Mouse (Mus musculus) kidney, adult 8-10 months (tissue): ENCODE results near the gene Tpgs1.
"Not testable (repeated sequence)": the region's sequence is repeated elsewhere in the genome, so short reads cannot be mapped to it uniquely, and the experiment has no call there.

Experiments
- DNase-seq, 2 experiments: peaks; one replicate each; pipeline ENCODE4 v3.0.0; 2022

The Tpgs1 gene

GRCm38 (mm10) chr10:79693580-79694378 lies 24.6 kb downstream of the Tpgs1 start:
- DNase-seq, result no peak

GRCm38 (mm10) chr10:79694379-79694655 lies 25.1 kb downstream of the Tpgs1 start:
- DNase-seq, result no peak

GRCm38 (mm10) chr10:79695231-79696128 lies 26.3 kb downstream of the Tpgs1 start:
- DNase-seq, result peak; percentile 68 to 75

GRCm38 (mm10) chr10:79696129-79696651 lies 27.0 kb downstream of the Tpgs1 start:
- no peak for DNase-seq

GRCm38 (mm10) chr10:79697916-79698315 lies 28.7 kb downstream of the Tpgs1 start:
- no peak for DNase-seq

GRCm38 (mm10) chr10:79698459-79698858 lies 29.3 kb downstream of the Tpgs1 start:
- DNase-seq, result no peak

GRCm38 (mm10) chr10:79700676-79701075 lies 31.5 kb downstream of the Tpgs1 start:
- DNase-seq, result no peak

GRCm38 (mm10) chr10:79701443-79702129 lies 32.4 kb downstream of the Tpgs1 start:
- DNase-seq, result peak in 1 of 2 experiments; percentile 69

- not testable (repeated sequence) for DNase-seq
Observed at GRCm38 (mm10) chr10:79702970-79703369, 33.8 kb downstream of the Tpgs1 start.

GRCm38 (mm10) chr10:79703541-79703940 lies 34.4 kb downstream of the Tpgs1 start:
- no peak for DNase-seq

GRCm38 (mm10) chr10:79704065-79704969 lies 35.1 kb downstream of the Tpgs1 start, which contains the start of gene Bsg:
Gene Bsg, plus strand, starts transcription at chr10:79704491.
- peak; percentile 99 for DNase-seq

- DNase-seq, result no peak
Observed at GRCm38 (mm10) chr10:79704970-79705360, 35.8 kb downstream of the Tpgs1 start.

GRCm38 (mm10) chr10:79705951-79706350 lies 36.8 kb downstream of the Tpgs1 start:
- no peak for DNase-seq

GRCm38 (mm10) chr10:79706406-79707094 lies 37.4 kb downstream of the Tpgs1 start:
- DNase-seq, result no peak

GRCm38 (mm10) chr10:79707162-79707561 lies 38.0 kb downstream of the Tpgs1 start:
- no peak for DNase-seq

GRCm38 (mm10) chr10:79707759-79708158 lies 38.6 kb downstream of the Tpgs1 start:
- DNase-seq, result no peak

- no peak for DNase-seq
Observed at GRCm38 (mm10) chr10:79708668-79709067, 39.5 kb downstream of the Tpgs1 start.

- DNase-seq, result no peak
Observed at GRCm38 (mm10) chr10:79709307-79709706, 40.1 kb downstream of the Tpgs1 start.

GRCm38 (mm10) chr10:79712029-79712428 lies 42.9 kb downstream of the Tpgs1 start:
- DNase-seq, result no peak

GRCm38 (mm10) chr10:79712499-79713126 lies 43.4 kb downstream of the Tpgs1 start:
- peak; percentile 62 to 78 for DNase-seq

- DNase-seq, result no peak
Observed at GRCm38 (mm10) chr10:79713163-79713562, 44.0 kb downstream of the Tpgs1 start.
